Mouse (Mus musculus): Measurements from ENCODE around the gene 6030445D17Rik.
A peak's percentile ranks its signal among the peaks of the same experiment; 100 is the strongest.

Gene 6030445D17Rik

GRCm38 (mm10) chr4:136462086-136462838 lies at the start of gene 6030445D17Rik:
6030445D17Rik (plus strand) TSS chr4:136462250.
- DNase-seq (ENCODE audit: low spot score in 2 of 2): peak; percentile 42 to 44

- DNase-seq (ENCODE audit: low spot score in 2 of 2): no peak
These were observed 46.6 kb upstream of the 6030445D17Rik start for GRCm38 (mm10) chr4:136415477-136415876.

GRCm38 (mm10) chr4:136418962-136419361 lies 43.1 kb upstream of the 6030445D17Rik start:
- DNase-seq (ENCODE audit: low spot score in 2 of 2): no peak

- no peak for DNase-seq (ENCODE audit: low spot score in 2 of 2)
These were observed 42.7 kb upstream of the 6030445D17Rik start for GRCm38 (mm10) chr4:136419386-136419785.

- no peak for DNase-seq (ENCODE audit: low spot score in 2 of 2)
These were observed 38.8 kb upstream of the 6030445D17Rik start, which contains the start of gene Htr1d for GRCm38 (mm10) chr4:136423224-136423623. Htr1d (plus strand) TSS chr4:136423524.

- no peak for DNase-seq (ENCODE audit: low spot score in 2 of 2)
These were observed 37.7 kb upstream of the 6030445D17Rik start for GRCm38 (mm10) chr4:136424120-136424999.

GRCm38 (mm10) chr4:136425000-136425288 lies 37.1 kb upstream of the 6030445D17Rik start:
- DNase-seq (ENCODE audit: low spot score in 2 of 2): no peak

- DNase-seq (ENCODE audit: low spot score in 2 of 2): no peak
These were observed 31.3 kb upstream of the 6030445D17Rik start for GRCm38 (mm10) chr4:136430609-136431375.

- peak in 1 of 2 experiments; percentile 27 for DNase-seq (ENCODE audit: low spot score in 2 of 2)
These were observed 30.7 kb upstream of the 6030445D17Rik start for GRCm38 (mm10) chr4:136431376-136431693.

GRCm38 (mm10) chr4:136434029-136434428 lies 28.0 kb upstream of the 6030445D17Rik start:
- no peak for DNase-seq (ENCODE audit: low spot score in 2 of 2)

GRCm38 (mm10) chr4:136439106-136439505 lies 22.9 kb upstream of the 6030445D17Rik start:
- DNase-seq (ENCODE audit: low spot score in 2 of 2): no peak

GRCm38 (mm10) chr4:136441354-136442043 lies 20.6 kb upstream of the 6030445D17Rik start:
- no peak for DNase-seq (ENCODE audit: low spot score in 2 of 2)

GRCm38 (mm10) chr4:136444561-136444960 lies 17.5 kb upstream of the 6030445D17Rik start:
- no peak for DNase-seq (ENCODE audit: low spot score in 2 of 2)

GRCm38 (mm10) chr4:136449795-136450194 lies 12.3 kb upstream of the 6030445D17Rik start:
- no peak for DNase-seq (ENCODE audit: low spot score in 2 of 2)

GRCm38 (mm10) chr4:136450271-136450670 lies 11.8 kb upstream of the 6030445D17Rik start:
- DNase-seq (ENCODE audit: low spot score in 2 of 2): no peak

GRCm38 (mm10) chr4:136451564-136451963 lies 10.5 kb upstream of the 6030445D17Rik start:
- no peak for DNase-seq (ENCODE audit: low spot score in 2 of 2)

- DNase-seq (ENCODE audit: low spot score in 2 of 2): no peak
These were observed 9.8 kb upstream of the 6030445D17Rik start for GRCm38 (mm10) chr4:136452286-136452685.

GRCm38 (mm10) chr4:136452792-136453191 lies 9.3 kb upstream of the 6030445D17Rik start:
- DNase-seq (ENCODE audit: low spot score in 2 of 2): no peak

- DNase-seq (ENCODE audit: low spot score in 2 of 2): peak; percentile 79 to 81
These were observed 7.2 kb upstream of the 6030445D17Rik start for GRCm38 (mm10) chr4:136454850-136455260.

- no peak for DNase-seq (ENCODE audit: low spot score in 2 of 2)
These were observed 5.4 kb upstream of the 6030445D17Rik start for GRCm38 (mm10) chr4:136456516-136457218.

- DNase-seq (ENCODE audit: low spot score in 2 of 2): no peak
These were observed 3.8 kb upstream of the 6030445D17Rik start for GRCm38 (mm10) chr4:136458276-136458675.
